Mouse (Mus musculus): ENCODE data around the gene Nanp. TPM values are rescaled to one million over a fixed set of nuclear protein-coding genes. Genes with fewer than 3 reads are reported as not detected.
A peak's percentile ranks its signal among the peaks of the same experiment; 100 is the strongest.

Nanp gene
- polyA plus RNA-seq (2017; shearing (Covaris generic)): 10 to 100 TPM; 28.1 to 30.3 TPM

GRCm38 (mm10) chr2:151039232-151039695 is at the start of gene Nanp, which contains the start of gene Ninl:
TSS of gene Nanp (minus strand) at chr2:151039398.
TSS of gene Ninl (minus strand) at chr2:151039382.
- ATAC-seq: peak; percentile 85

DNA sequence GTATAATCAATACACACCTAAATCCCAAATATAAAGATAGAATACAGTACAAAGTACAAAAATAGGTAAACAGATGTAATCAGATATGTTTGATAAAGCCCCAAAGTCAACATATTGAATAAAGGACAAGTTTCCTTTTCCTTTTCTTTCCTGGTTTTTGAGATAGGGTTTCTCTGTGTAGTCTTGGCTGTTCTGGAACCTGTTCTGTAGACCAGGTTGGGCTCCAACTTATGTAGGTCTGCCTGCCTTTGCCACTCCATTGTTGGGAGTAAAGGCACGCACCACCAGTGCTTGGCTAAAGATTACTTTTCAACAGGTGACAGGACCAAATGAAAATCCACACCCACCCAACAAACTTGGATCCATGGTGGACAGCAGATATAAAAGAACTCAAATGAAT is 17.4 kb upstream of the Nanp start:
- no peak for ATAC-seq

GRCm38 (mm10) chr2:151040411-151040810 is 1.2 kb upstream of the Nanp start:
- no peak for ATAC-seq

DNA sequence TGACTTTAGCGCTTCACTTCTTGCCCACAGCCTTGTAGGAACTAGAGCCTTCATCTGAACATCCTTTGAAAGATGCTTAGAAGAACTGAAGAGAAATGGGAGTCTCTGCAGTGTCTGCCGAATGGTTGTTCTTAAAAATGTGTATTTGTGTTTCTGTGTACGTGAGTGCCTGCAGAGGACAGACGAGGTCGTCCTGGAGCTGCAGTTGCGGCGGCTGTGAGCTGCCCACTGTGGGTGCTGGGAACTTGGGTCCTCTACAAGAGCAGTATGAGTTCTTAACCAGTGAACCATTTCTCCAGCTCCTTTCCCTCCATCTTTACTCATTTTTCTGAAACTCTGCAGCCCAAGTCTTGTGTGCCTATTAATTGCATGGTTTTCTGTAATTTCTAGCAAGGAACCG is 528 bp upstream of the Nanp start:
- peak; percentile 19 for ATAC-seq

DNA sequence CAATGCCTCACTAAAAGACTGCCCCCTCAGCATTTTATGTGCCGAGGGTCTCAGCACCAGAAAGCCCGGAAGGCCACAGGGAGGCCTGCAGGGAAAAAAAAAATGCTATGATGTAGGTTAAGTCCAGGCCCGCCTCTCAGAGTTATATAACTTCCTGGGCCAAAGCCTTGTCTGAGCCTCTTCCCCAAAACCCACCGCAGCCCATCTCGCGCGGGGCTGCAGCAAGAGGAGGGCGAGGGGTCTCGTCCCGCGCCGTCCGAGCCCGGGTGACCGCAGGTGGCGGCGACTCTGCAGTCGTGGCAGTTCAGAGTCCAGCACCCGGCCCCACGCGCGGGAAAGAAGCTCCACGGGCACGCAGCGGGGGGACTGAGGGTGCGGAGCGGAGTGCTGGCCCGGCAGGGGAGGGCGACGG is 381 bp downstream of the Nanp start:
- ATAC-seq: peak; percentile 59

GRCm38 (mm10) chr2:151037876-151038552 is 1.2 kb downstream of the Nanp start:
- ATAC-seq: peak; percentile 5

DNA sequence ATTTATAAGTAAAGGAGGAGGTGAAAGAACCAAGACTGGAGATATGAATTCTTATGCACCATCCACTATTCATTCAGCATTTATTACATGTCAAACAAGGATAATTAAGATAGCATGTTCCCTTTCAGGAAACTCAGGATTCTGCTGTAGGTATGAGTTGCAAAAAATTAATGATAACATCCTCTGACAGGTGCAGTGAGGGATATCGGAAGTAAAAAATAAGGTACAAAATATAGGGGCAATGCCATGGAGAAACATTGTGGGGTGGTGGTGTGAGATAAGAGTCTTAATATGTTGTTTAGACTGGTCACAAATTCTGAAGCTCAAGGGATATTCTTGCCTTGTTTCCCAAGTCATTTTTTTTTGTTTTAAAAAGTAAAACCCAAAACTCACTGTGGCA is 1.9 kb downstream of the Nanp start:
- no peak for ATAC-seq

GRCm38 (mm10) chr2:151036721-151037120 is 2.5 kb downstream of the Nanp start:
- no peak for ATAC-seq

DNA sequence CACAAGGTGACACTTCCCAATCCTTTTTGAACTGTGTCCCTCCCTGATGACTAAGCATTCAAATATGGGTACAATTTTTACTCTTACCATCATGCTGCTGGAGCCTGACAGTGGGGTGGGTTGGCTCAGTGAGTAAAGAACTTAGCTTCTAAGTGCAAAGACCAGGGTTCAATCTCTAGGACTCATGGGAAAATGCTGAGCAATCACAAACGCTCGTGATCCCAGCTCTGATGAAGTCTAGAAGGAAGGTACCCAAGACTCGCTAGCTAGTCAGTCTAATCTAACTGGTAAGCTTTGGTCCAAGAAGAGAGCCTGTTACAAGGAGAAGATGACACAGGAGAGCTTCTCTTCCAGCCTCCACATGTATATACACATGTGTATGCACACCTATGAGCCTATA is 4.8 kb downstream of the Nanp start:
- ATAC-seq: no peak

- no peak for ATAC-seq
These were observed 18.0 kb downstream of the Nanp start for GRCm38 (mm10) chr2:151021158-151021557.

DNA sequence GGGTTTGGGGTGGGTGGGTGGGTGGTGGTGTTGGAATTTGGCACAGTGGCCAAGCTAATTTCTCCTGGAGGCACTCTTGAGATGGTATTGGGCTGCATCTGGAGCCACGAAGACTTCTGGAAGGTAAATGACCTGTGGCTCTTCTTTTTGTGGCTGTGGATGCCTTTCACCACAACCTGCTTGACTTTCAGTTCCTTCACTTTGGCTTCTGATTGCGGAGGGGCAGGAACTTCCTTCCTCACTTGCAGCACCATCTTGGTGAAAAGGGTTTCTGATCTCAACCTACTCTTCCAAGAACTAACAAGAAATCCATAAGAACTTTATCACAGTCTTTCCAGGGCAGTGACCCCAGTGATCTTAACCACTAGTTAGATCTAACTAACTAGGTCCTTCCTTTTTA is 23.9 kb downstream of the Nanp start:
- no peak for ATAC-seq

- ATAC-seq: no peak
These were observed 27.9 kb downstream of the Nanp start for GRCm38 (mm10) chr2:151011273-151011672.

GRCm38 (mm10) chr2:151009515-151010085 is 29.6 kb downstream of the Nanp start:
- no peak for ATAC-seq

- peak; percentile 60 for ATAC-seq
These were observed 30.2 kb downstream of the Nanp start for GRCm38 (mm10) chr2:151008939-151009509.

- peak; percentile 29 for ATAC-seq
These were observed 30.7 kb downstream of the Nanp start for GRCm38 (mm10) chr2:151008517-151008932.

DNA sequence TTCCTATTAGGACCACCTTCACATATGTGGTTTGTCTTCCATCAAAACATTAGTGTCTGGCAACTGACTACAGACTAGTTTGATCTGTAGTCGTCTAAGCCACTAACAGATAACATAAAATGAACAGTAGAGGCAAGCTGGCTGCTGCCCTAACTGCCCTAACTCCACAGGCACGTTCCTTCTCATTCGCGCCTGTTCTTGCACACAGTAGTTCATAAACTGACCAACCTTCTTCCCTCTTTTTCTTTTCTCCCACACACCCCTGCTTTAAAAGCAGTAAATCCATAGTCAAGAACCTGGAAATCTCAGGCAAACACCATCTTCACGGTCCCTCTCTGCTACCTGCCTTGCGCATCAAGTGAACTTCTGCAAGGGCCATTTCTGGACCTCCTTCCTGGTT is 31.2 kb downstream of the Nanp start:
- ATAC-seq: no peak

- no peak for ATAC-seq
These were observed 32.8 kb downstream of the Nanp start for GRCm38 (mm10) chr2:151006281-151006945.

- no peak for ATAC-seq
These were observed 34.8 kb downstream of the Nanp start for GRCm38 (mm10) chr2:151004390-151004789.

DNA sequence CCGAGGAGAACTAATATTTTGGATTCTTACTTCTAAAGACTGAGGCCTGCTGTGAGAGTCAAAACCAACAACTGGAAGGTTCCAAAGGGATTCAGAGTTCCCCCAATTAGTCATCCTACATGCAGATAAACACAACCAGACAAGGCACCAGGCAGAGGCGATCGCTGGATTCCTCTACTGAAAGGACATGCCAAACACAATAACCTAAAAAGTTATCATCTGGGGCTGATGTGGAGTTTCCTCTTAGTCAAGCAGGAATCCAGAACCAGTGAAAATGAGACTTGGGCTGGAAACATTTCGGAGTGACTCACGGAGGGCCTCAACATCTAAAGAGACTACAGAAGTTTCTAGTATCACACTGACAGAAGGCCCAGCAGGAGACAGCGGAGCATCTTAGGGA is 35.4 kb downstream of the Nanp start:
- ATAC-seq: no peak

DNA sequence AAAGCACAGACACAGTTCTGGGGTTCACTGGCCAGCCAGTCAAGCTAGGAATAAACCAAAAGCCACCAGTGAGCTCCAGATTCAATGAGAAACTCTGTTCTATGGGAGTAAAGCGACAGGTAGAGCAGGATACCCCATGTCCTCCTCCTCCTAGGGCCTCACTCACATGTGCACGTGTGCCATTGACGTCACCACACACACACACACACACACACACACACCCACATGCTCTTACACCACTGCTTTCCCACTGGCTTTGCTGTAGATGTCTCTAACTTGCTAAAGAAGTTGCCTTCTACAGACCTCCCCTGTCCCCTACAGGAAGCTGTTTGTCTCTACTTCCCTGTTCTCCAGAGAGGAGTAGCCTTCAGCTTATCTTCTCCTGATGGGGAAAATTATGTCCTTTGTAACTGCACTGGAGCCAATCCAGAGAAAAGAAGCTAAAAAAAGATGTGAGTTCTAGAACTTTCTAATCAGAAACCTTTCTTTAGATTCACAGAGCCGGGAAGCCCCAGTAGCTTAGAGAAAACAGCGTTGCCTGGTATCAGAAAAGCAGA is 37.5 kb downstream of the Nanp start:
- no peak for ATAC-seq

GRCm38 (mm10) chr2:151000402-151001178 is 38.6 kb downstream of the Nanp start:
- ATAC-seq: peak; percentile 77

DNA sequence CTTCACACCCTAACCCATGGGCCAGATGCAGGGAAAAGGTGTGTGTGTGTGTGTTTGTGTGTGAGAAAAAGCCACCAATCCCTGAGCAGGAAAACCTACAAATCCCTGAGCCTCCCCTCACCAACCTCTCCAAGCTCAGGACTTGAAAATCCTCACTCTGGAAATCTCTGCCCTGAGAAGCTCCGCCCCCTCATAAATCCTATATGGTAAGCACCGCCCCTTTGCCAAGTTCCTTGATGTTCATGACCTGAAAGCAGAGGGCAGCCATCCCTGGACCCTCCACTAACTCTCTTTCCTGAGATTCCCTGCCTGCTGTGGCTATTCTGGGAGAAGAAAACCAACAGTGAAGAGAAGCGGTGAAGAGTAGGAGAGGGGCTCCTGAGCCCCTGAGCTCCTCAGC is 40.2 kb downstream of the Nanp start:
- no peak for ATAC-seq

All from CD4-positive, CD25-positive, alpha-beta regulatory T cell, adult 4 months (primary cell).